Mouse (Mus musculus) olfactory bulb, adult 2 months (tissue): ENCODE measurements at regions not wholly inside any gene's neighbourhood (a gene's known extent, or its start where the extent isn't known, plus 50 kb on each side); places are given as distances from the start of the nearest gene placed in this dataset.

Source experiments
- H3K27ac ChIP-seq: fragments of 200-500 bp; 2 replicates; pipeline ENCODE4 v1.5.1; 2012; ENCODE audit warnings: low read depth, low read length; ENCODE audit not compliant: insufficient read depth
- H3K4me1 ChIP-seq: fragments of 200-500 bp; 2 replicates; pipeline ENCODE4 v1.6.1; 2012; ENCODE audit warnings: low read length; ENCODE audit not compliant: control insufficient read depth, insufficient read depth
- H3K4me3 ChIP-seq: fragments of 200-500 bp; 2 replicates; pipeline ENCODE4 v1.5.1; 2012; ENCODE audit warnings: mild to moderate bottlenecking, low read depth, low read length, moderate library complexity; ENCODE audit not compliant: insufficient read depth
- CTCF ChIP-seq: fragments of 200-500 bp; IDR thresholded peaks from 2 replicates; pipeline ENCODE4 v1.5.1; 2012; ENCODE audit warnings: low read depth, mild to moderate bottlenecking, low read length, moderate library complexity; ENCODE audit not compliant: insufficient read depth
- POLR2A ChIP-seq: fragments of 200-500 bp; IDR thresholded peaks from 2 replicates; pipeline ENCODE4 v1.6.1; 2012; ENCODE audit warnings: mild to moderate bottlenecking, low read depth, low read length, moderate library complexity; ENCODE audit not compliant: insufficient read depth
- WGBS: fragments of 180-500 bp; shearing (Covaris S2); methylation state at CpG from one replicate; pipeline ENCODE4 v1.1.7; 2018; 5-methylcytosine and 5-hydroxymethylcytosine counted together

DNA sequence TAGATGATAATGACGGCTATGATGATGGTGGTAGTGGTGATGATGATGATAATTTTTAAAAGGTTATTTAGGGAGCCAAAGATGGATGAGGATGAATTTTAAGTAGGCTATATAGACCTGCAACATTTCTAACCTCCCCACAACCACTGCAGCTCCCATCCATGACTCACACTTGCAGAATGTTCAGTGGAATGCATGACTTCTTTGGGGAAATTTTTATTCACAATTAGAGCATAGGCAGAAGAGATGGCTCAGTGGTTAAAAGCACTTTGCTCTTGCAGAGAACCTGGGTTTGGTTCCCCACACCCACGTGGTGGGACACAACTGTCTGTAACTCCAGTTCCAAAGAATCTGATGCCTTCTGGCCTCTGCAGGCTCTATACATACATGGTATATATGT is 329.5 kb downstream of the Pdcd6ip start:
- Histone ChIP-seq H3K4me3 (no peak overlapping the region), H3K4me1 (peaks cover 8% of the 10 kb centered on the region), H3K27ac (no peak overlapping the region)
- WGBS: 73% methylated on average over 2 of the region's 2 CpGs
- no peak for TF ChIP-seq POLR2A
- no peak for TF ChIP-seq CTCF

DNA sequence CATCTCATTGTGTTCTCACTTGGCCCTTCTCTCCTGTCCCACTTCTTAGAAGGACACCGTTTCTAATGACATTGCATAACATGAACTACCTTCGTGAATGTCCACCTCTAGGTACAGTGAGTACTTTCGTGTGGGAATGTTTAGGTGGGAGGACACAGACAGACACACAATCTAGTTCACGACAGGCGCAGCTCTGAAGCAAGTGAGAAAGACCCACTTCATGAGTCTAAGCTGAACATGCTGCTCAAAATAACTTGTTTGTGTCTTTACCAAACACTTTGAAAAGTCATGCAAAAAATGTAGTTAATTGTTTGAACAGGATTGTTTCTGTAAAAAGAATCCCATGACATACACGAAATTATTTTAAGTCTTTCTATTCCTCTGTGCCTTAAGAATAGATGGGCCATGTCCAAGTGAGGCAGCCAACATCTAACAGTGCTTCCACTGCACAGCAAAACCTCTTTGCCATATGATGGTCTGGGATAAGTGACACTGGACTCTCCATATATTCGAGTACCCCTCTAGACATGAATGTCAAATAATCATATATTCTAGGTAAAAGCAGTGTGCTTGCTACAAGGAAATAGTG is 336.2 kb downstream of the Pdcd6ip start:
- no peaks in the 10 kb centered on the region for H3K4me1 ChIP-seq
- H3K4me3 ChIP-seq: no peak overlapping the region
- 91% methylated on average over 7 of the region's 7 CpGs for WGBS
- H3K27ac ChIP-seq: no peak overlapping the region
- TF ChIP-seq POLR2A (no peak), CTCF (no peak)

DNA sequence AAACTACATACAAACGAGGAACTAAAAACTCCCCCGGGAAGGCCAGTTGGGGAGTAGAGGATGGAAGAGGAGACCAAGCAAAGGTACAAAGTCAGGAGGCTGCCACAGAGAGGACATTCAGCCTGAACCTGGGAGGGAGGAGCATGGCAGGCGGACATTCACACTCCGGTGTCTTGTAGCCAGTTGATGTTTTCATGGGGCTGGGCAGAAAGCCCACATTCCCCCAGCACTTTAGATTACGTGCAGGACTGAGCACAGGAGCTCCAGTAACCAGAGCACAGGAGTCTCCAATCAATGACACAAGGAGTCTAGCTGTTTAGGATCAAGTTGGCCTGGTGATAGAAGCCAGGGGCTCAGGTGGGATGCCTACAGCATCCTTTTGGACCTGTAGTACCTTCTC is 360.1 kb downstream of the Pdcd6ip start:
- Histone ChIP-seq H3K4me3 (no peak overlapping the region), H3K4me1 (no peaks in the 10 kb centered on the region; the same call in 1 of the 2 replicates), H3K27ac (no peak overlapping the region)
- no peak for TF ChIP-seq POLR2A
- no peak for TF ChIP-seq CTCF
- WGBS: 80% methylated on average over 5 of the region's 5 CpGs

DNA sequence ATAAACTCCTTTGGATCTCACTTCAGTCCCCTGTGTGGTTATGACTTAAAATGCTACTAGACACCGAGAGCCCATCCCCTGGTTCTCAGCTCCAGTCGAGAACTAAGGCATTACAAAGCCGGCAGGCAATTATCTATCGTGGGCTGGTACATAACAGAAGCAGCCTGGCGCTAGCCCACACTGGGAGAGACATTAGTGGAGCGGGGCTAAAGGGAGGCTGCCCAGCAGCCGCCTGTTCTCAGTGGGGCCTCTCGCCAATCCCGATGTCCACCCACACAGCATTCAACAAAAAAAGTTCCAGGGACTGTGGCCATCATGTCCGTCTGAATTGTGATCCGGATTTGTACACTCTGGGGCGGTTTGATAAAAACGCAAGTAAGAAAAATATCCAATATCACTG is 361.5 kb downstream of the Pdcd6ip start:
- WGBS: 29% methylated on average over 13 of the region's 13 CpGs
- Histone ChIP-seq H3K4me1 (peaks cover 3% of the 10 kb centered on the region; the same call in 1 of the 2 replicates), H3K4me3 (no peak overlapping the region), H3K27ac (no peak overlapping the region)
- TF ChIP-seq POLR2A (no peak), CTCF (no peak)

DNA sequence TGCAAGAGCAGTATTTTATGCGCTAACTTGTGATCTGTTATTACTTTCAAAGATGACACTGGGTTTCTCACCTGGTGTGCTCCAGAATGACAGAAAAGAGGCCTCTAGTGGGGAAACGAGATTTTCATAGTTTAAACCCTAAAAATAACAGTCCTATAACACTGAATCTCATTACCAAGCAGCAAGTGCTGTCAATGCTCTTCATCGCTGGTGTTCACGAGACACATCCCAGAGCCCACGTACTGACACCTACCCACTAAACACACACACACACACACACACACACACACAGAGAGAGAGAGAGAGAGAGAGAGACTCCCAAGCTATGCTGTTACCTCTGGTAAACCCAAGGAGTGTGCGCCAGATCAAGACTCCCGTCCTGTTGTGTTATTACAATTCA is 365.9 kb downstream of the Pdcd6ip start:
- H3K27ac ChIP-seq: peak overlapping the region; percentile 50; the same call in 1 of the 2 replicates
- peaks cover 8% of the 10 kb centered on the region; the same call in 1 of the 2 replicates for H3K4me1 ChIP-seq
- H3K4me3 ChIP-seq: no peak overlapping the region
- 48% methylated on average over 7 of the region's 7 CpGs for WGBS
- TF ChIP-seq CTCF (no peak), POLR2A (no peak)

DNA sequence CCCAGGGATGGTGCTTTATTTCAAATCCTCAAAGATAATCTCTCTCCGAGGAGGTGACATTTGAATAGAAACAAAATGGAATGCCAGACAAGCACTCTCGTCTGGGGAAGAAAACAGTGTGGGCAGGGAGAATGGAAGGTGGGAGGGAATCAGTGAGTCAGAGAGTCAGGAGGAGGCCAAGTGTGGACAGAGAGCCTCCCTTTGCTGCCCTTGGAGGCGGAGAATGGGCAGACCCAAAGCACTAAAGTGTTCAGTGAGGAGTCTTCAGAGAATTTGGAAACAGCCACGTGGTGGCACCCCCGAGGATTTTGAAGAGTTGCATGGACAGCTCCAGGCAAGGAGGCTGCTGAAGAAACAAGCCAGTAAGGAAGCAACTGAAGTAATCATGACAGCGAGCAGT is 367.2 kb downstream of the Pdcd6ip start:
- no peak for TF ChIP-seq POLR2A
- WGBS: 47% methylated on average over 6 of the region's 6 CpGs
- peaks cover 8% of the 10 kb centered on the region; the same call in 1 of the 2 replicates for H3K4me1 ChIP-seq
- H3K27ac ChIP-seq: no peak overlapping the region
- H3K4me3 ChIP-seq: no peak overlapping the region

DNA sequence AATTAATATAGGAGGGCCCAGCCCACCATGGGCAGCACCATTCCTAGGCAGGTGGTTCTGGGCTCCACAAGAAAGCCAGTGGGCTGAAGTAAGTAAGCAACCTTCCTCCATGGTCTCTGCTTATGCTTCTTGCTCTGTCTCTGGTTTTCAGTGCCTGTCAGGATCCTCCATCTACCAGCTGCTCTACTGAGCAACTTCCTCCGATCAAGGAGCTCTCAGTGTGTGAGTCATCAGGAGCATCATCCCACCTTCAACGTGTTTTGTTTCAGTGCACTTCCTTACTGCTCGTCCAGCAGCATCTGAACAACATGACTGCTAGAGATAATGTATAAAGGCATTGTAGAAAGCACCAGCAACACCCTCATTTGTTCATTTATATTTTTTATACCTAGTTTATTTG is 368.0 kb downstream of the Pdcd6ip start:
- WGBS: 55% methylated on average over 3 of the region's 3 CpGs
- TF ChIP-seq CTCF: no peak
- TF ChIP-seq POLR2A: no peak
- Histone ChIP-seq H3K4me1 (peaks cover 8% of the 10 kb centered on the region; the same call in 1 of the 2 replicates), H3K4me3 (no peak overlapping the region), H3K27ac (no peak overlapping the region)

DNA sequence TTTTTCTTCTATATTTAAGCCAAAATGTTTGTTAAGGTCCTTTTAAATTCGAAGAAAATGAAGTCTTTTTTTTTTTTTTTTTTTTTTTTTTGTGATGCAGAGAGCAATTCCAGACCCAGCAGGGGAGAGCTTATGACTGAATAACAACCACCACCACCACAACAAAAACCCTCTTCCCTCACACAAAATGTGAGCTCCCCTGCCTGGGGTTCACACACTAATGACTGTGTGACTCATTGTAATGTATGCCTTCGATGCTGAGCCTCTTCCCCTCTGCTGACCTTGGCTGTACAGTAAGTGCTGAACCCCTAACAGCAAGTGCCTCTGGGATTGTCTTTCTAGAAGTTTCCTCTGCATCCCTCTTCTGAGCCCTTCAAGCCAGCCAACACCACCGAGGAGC is 383.6 kb downstream of the Pdcd6ip start:
- no peak for TF ChIP-seq CTCF
- TF ChIP-seq POLR2A: no peak
- H3K27ac ChIP-seq: no peak overlapping the region
- H3K4me1 ChIP-seq: peaks cover 4% of the 10 kb centered on the region; the same call in 1 of the 2 replicates
- 18% methylated on average over 3 of the region's 3 CpGs for WGBS
- H3K4me3 ChIP-seq: no peak overlapping the region

DNA sequence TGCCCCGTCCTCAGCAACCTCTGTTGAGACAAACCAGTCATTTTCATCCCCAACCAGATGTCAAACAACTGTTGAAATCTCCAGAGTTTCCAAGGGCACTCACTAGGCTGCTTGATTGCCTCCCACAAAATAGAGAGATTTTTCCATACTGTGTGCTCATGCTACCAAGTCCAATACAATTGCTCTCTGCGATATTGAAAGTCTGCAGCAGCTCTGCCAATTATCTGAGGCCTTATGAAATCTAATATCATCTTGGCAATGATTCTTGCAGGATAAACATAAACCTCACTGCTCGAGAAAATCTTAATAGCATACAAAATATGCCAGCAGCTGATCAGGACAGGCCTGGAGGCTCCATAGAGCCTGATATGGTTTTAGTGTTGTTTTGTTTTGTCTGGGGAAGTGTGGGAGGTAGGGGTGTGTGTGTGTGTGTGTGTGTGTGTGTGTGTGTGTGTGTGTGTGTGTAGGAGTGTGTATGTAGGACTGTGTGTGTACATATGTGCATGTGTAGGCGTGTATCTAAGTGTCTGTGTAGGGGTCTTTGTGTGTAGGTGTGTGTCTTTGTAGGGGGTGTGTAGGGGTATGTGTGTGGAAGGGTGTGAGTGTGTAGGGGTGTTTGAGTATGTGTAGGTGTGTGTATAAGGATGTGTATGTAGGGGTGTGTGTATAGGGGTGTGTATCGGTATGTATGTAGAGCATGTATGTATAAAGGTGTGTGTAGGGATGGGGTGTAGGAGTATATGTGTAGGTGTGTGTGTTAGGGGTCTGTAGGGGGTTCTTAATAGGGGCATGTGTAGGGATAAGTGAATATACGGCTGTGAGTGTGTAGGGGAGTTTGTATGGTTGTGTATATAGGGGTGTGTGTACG is 398.1 kb downstream of the Pdcd6ip start:
- 88% methylated on average over 7 of the region's 7 CpGs for WGBS
- H3K4me1 ChIP-seq: peaks cover 6% of the 10 kb centered on the region
- no peak overlapping the region for H3K4me3 ChIP-seq
- no peak overlapping the region for H3K27ac ChIP-seq
- TF ChIP-seq CTCF (no peak), POLR2A (no peak)
